Mouse (Mus musculus): ENCODE results near the gene Supt5.
A peak's percentile ranks its signal among the peaks of the same experiment; 100 is the strongest.

Gene Supt5

DNA sequence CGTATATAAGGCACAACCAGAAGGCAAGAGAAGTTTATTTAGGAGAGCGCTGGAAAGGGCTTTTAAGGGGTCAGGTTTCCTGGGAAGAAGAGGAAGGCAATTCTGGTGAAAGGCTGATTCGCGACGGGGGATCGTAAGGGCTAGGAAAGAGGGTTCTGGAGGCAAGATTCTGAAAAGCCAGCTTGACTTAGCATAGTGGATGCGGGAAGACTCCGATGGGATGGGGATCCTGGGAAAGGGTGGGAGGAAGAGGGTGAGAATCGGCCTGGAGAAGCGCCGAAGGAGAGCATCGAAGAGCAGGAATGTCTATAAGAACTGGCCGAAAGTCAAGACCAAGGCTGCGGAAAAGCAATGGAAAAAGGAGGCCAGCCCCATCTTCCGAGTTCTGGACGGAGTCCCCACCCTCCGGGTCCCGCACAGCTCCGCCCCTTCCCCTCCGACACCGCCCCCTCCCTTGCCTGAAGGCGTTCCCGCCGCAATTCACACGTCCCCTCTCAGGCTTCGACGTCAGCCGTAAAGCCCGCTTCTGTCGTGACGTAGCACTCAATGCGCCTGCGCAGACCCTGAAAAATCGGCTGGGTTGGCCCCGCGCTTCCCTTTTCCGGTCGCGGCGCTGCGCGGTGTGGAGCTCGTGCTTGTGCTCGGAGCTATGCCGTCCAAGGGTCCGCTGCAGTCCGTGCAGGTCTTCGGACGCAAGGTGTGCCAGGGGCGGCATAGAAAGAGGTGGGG is 11.8 kb upstream of the Supt5 start, which contains the start of gene Rps16:
Gene Rps16, plus strand, starts transcription at position 498 of the 729 bp plus-strand sequence.
- peak; percentile 99 for DNase-seq (ENCODE audit: low spot score)

DNA sequence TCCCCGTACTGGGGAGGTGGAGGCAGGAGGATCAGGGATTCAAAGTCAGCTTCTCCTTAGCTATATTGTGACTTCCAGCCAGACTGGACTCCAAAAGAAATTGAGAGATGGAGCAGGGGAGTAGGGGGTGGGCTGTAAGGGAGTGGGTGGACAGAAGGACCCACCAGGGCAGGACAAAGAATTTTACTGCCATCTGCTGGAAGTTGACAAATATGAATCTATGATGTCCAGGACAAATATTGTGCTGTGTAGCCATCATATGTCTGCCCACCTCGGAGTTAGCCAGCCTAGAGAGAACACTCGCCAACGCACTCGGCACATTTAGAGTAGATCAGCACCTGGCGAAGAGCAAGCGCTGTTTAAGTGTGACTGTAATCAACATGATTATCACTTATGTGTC is 10.1 kb upstream of the Supt5 start:
- DNase-seq (ENCODE audit: low spot score), result no peak

DNA sequence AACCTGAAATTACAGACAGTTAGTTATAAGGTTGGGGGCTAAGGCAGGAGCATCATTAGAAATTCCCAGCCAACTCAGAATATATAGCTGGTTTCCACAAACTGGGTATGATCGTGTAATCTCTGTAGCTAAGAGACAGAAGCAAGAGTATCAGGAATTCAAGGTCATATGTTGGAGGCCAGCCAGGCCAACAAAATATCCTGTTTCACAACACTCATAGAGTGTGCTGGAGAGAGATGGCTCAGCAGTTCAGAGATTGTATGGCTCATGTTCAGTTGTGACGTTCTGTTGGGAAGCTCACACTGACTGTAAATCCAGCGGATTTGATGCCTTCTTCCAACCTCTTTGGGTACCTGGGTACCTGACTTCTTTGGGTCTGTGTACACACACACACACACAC is 9.2 kb upstream of the Supt5 start:
- DNase-seq (ENCODE audit: low spot score), result no peak

DNA sequence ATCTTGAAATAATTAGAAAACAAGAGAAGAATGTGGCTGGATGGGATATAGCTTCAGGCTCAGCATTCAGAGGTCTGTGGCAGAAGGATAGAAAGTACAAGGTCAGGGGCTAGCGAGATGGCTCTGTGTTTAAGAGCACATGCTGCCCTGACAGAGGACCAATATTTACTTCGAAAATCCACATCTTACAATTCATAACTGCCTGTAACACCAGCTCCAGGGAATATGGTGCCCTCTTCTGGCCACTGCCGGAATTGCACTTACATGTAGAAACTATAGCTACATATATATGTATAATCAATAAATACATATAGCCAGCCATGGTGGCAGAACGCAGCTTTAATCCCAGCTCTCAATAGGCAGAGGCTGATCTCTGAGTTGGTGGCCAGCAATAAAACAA is 6.1 kb upstream of the Supt5 start:
- no peak for DNase-seq (ENCODE audit: low spot score)

DNA sequence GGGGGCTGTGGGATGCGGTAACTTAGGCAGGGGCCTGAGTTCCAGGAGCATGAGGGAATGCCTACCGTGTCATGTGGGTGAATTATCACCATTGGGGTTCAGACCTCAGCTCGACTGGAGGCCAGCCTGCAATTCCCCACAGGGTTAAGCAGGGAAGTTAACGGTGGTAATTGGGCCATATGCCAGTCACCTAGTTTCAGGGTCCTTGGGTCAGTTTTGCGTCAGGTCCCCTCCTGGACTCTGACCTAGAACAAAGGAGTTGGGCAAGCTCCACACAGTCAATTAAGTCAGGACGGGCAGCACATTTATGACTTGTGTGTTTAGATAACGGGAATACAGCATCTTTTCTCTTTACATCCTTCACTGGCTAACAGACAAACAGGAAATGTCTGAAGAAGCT is 2.8 kb upstream of the Supt5 start:
- DNase-seq (ENCODE audit: low spot score), result no peak

DNA sequence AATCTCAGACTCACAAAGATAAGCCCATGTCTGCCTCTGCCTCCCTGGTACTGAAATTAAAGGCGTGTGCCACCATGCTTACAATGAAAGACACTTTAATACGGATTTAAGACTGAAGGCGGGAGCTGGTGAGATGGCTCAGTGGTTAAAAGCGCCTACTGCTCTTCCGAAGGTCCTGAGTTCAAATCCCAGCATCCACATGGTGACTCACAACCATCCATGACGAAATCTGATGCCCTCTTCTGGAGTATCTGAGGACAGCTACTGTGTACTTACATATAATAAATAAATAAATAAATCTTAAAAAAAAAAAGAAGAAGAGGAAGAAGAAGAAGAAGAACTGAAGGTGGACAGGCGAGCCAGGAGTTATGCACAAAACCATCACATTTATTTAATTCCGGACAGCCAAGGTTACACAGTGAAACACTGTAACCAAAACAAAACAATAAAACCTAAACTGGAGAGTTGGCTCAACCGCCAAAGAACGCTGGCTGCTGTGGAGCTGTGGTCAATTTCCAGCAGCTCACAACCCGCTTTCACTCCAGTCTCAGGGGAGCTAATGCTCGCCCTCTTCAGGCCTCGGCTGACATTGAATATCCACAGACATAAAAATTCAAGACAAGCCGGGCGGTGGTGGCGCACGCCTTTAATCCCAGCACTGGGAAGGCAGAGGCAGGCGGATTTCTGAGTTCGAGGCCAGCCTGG is 819 bp upstream of the Supt5 start:
- DNase-seq (ENCODE audit: low spot score), result no peak

DNA sequence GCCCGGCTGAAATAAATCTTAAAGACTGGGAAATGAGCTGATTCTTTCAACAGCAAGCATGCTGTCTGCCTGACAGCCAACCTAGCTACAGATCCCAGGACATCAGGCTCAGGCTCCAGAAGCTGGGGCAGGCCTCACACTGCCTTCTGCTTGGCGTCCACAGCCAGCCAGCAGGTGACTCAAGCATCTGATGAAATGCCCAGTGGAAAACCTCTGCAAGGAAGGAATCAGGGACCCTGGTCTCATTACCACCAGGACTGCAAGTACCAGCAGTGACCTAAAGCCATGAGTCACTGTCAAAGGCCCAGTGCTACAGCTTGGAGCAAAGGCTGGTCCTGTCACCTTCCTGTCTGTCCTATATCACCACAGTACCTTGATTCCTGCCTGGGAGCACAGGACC is 3.1 kb downstream of the Supt5 start:
- DNase-seq (ENCODE audit: low spot score), result no peak

DNA sequence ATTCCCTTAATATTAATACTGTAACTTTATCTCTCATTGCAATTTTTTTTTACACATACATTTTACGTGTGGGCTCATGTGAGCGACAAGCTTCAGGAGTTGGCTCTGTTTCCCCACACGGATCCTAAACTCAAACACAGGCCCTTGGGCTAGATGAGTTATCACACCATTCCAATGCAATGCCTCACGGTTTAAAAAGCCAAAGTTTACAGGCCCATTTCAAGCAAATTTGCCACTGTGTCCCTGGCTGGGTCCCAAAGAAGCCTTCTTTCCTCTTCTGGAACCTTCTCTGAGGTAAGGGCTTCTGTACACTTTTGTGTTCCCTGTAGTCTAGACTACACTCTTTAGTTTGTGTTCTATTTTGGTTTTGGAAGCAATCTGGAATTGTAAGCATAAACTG is 4.0 kb downstream of the Supt5 start:
- DNase-seq (ENCODE audit: low spot score), result no peak

DNA sequence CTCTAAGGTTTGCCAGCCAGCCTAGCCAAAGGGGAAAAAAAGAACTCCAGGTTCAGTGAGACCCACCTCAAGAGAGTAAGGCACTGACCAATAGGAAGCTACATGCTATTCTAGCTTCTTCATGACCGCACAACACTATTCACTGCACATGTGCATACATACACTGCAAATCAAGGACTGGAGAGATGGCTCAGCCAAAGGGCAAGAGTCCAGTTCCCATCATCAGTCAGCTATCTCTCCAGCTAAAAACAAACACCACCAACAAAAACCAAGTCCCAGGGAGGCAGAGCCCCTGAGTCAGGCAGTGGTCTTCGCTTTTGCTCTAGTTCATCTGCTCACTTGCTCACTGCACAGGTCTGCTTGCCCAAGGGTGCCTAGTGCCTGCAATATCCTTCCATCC is 10.3 kb downstream of the Supt5 start:
- DNase-seq (ENCODE audit: low spot score), result no peak

DNA sequence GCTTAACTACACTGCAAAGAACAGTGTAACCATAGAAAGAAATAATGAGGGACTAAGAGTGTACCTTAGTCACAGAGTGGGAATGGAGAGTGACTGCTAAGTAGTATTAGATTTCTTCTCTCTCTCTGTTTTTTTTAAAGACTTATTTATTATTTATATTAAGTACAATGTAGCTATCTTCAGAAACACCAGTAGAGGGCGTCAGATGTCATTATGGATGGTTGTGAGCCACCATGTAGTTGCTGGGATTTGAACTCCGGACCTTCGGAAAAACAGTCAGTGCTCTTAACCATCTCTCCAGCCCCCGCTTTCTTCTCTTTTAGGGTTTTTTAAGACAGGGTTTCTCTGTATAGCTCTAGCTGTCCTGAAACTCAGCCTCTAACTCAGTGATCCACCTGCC is 12.1 kb downstream of the Supt5 start:
- no peak for DNase-seq (ENCODE audit: low spot score)

DNA sequence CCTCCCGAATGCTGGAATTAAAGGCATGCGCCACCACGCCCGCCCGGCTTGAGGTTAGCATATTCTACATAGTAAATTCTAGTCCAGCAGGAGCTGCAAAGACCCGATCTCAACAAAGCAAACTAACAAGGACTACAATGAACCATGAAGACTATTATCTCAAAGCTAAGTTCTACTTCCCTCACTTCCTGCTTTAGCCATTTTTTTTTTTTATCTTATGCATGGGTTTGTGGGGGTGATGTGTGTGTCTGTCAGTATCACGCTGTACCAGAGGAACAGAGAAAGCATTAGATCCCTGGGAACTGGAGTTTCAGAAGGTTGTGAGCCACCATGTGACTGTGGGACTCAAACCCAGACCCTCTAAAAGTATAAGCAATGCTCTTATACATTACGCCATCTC is 13.3 kb downstream of the Supt5 start:
- DNase-seq (ENCODE audit: low spot score), result no peak

DNA sequence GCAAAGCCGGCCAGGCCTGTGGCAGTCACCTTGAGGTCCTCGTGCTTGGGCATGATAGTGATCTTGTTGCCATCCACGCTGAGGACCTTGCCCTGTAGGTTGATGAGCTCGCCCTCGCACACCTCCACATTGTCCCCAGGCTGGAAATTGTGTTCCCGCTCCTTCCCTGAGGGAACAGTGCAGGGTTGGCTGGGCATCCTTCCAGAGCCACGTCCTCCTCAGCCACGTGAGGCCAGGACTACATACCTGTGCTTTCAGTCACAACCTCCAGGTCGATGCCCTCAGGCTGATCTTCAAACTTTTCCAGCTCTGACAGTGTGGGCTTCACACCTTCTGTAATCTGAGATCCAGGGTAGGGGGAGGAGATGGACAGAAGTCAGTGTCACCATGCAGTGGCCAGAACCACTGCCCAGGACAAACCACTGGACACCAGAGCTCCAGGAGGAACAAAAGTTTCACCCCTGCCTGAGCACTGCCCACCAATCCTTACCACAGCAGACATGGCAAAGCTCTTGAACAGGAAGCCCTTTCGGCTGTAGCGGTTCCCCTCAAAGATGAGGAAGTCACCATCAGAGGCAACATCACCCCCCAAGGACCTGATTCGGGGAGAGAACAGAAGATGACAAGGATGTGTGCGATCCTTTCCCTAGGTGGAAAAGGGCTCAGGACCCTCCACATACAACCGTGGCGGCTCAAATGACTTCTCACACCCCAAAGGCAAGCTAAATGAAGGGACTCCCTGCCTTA is 16.4 kb downstream of the Supt5 start:
- no peak for DNase-seq (ENCODE audit: low spot score)

DNA sequence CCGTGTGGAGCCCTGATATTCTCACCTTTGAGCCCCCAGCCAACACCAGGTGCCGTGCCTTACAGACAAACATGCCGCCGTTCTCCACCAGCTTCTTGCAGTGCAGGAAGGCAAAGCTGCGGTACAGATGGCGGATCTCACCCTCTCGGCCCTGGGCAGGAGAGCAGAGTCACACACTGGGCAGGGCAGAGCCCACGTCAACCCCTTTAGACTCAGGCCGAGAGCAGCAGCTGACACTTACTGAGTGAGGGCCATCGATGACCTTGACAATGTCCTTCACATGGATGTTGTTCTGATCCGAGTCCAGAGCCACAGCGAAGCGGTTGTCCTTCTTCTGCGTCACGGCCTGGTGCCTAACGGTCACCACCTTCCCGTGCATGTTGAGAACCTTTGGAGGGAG is 19.8 kb downstream of the Supt5 start:
- DNase-seq (ENCODE audit: low spot score), result no peak

DNA sequence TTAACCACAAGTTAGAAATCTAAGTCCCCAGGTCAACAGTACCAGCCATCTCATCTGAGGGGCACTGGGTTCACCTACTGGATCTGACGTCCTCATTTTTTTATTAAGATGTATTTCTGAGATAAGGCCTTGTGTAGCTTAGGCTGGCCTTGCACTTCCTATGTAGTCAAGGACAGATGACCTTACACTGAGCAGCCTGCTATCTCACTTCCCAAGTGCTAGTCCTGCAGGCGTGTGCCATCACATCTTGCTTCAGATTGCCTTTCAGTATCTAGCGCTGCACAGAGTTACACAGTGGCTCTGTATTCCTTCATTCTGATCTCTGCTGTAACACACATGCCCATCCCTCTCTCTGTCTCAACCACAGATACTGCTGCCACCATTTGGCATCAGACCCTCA is 20.5 kb downstream of the Supt5 start:
- DNase-seq (ENCODE audit: low spot score), result no peak

DNA sequence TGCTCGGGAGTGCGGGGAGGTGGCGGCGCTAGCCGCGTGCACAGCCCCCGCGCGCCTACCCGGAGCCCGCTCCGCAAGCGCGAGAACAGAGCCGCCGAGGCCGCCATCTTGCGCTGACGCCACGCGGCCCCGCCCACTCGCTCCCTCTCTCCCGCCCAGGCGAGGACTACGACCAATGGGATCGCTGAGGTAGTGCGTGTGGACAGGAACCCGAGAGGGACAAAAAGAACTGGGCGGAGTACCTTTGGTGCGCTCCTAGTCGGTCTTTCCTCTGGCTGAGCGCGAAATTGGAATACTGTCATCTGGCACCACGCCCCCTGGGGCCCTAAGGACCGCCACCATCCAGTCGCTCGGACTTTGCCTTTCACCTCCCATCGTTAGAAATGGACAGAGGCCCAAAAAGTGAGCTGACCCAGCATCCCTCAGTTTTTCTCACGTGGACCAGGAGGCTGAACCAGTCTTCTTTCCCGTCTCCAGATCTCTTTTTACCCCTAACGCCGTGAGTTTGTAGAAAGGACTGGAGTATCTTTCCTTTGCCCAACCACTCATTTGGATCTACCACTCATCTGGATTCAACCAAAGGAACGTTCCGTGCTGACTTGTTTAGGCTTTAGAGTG is 26.5 kb downstream of the Supt5 start, which contains the start of gene Timm50:
Gene Timm50, minus strand, starts transcription at position 147 of the 618 bp plus-strand sequence.
- peak; percentile 94 for DNase-seq (ENCODE audit: low spot score)

DNA sequence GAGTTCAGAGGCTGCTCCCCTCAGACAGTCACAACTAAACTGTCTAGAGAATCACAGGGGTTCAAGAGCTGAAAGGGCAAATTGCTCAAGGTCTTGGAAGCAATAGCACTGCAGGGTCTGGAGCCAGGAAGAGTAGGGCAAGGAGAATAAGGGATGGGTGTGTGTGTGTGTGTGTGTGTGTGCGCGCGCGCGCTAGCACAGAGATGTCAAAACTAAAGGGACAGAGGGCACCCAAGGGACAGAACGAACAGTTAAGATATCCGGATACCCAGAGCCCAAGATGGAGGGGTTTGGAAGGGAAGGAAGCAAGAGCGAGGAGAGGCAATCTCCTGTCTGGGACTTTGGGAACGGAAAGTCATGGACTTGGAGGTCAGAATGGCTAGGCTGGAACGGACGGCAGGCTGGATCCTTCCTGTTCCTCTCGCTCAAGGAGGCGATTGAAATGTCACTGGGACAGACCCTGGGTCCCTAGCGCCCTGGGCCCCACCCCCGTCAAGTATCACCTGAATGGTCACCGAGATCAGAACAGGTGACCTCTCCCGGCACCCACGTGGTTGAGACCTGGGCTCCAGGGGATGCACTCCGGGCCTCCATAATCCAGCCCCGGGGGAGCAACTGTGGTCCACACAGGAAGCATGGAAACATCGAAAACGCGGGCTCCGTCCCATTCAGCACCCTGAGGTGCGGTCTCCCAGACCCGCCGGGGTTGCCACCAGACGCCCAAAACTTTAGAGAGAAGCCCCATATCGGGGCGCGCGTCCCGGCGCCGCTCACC is 27.2 kb downstream of the Supt5 start:
- DNase-seq (ENCODE audit: low spot score), result no peak

DNA sequence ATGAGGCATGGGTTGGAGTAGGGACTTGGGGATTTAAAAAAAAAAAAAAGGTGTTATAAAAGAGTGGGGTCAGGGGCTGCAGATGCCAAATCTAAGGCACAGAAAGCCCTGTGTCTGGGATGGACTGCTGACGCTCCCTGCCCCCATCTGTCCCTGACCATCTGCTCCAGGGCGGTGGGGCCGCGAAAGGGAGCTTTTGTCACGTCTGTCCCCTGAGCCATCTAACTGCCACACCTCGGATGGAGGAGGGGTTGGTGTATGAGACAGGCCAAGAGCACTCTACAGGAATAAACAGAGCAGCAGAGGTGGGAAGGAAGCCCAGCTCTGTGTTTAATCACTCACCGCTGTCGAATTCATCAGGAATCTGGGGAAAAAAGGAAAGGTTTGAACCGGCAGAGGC is 28.8 kb downstream of the Supt5 start:
- DNase-seq (ENCODE audit: low spot score), result no peak

DNA sequence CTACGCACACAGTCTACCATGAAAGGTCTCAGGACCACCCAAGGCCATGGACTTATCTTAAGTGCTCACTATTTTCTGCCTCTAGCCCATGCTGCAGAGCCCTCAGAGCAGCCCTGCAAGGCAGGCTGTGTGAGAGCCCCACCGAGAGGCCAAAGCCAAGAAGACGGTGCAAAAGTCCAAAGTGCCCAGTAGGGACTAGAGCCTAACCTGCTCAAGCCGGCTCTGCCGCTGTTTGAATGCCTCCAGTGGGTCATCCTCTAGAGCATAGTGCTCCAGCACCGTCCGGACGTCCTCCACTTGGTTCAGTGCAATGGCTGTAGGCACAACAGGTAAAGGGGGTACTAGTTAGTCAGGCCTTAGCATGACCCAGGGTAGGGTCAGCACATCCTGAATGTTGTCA is 32.3 kb downstream of the Supt5 start:
- DNase-seq (ENCODE audit: low spot score), result no peak

DNA sequence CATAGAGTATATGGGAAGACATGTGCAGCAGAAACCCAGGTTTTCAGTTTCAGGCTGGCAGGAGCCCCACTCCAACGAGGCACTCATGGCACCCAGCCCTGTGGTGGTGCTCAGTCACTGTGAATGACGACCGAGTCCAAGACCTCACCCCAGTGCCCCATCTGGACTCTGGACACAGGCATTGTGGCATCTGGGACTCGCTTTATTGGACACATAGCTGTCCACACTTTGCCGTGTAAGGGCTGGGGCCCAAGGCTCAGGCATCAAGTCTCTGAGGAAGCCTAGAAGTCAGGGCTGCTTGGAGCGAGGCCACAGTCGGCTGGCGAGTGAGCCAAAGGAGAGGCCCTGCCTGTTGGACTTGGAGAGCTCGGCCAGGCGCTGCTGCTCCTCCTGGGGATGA is 32.9 kb downstream of the Supt5 start:
- DNase-seq (ENCODE audit: low spot score), result no peak

DNA sequence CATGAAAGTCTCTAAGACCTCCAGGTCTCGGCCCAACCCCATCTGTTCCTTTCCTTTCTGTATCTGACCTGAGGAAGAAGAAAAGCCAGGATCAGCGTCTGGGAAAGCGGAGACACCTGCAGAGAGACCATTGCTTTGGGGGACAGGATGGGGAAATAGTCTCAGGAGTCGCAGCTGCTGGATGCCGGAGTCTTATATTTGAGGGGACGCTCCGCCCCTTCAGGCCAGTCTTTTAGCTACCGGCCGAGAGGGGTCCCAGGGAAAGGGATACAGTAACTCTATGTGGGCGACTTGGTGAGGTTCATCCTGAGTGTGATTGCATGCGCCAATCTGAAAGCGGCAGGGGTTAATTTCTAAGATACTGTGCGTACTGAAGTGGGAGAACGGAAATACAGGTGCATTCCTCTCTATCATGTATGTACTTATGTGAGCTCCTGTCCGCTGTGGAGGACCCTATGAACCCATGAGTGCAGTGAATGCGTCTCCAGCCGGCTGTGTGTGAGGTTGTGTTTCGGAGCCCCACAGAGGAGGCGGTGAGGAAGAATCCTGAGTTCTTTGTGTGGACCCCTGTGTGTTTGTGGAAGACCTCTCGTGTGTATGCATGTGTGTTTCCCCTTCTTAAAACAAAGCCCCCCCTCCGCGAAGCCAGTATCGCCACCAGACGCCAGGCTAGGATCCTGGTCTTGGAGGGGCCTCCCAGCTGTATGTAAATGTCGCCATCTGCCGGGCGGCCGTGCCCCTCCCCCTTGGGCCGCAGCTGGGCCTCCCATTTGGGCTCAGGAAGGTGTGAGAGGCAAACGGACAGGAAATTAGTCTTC is 36.7 kb downstream of the Supt5 start, which contains the start of gene Dll3:
Gene Dll3, minus strand, starts transcription at position 623 of the 818 bp plus-strand sequence.
- DNase-seq (ENCODE audit: low spot score), result no peak
